Mouse (Mus musculus) forebrain, embryonic 16.5 days (tissue): ENCODE results near the gene Clint1. TPM values are rescaled to one million over a fixed set of nuclear protein-coding genes. Genes with fewer than 3 reads are reported as not detected.

Experiments used
- ATAC-seq: fragments of 200-750 bp; cut with Nextera tagmentation; 2 replicates; pipeline ENCODE4 v1.8.0; 2017; ENCODE audit warnings: mild to moderate bottlenecking, moderate library complexity
- H3K27ac ChIP-seq: fragments of 300-500 bp; sonication (generic); 2 replicates; pipeline ENCODE4 v1.5.1; 2014; ENCODE audit warnings: low read length, control low read depth
- H3K27me3 ChIP-seq: fragments of 300-500 bp; sonication (generic); replicated peaks from 2 replicates; pipeline ENCODE4 v1.6.1; 2014; ENCODE audit warnings: low read length; ENCODE audit not compliant: control insufficient read depth, insufficient read depth
- H3K36me3 ChIP-seq: fragments of 300-500 bp; sonication (generic); 2 replicates; pipeline ENCODE4 v1.6.1; 2014; ENCODE audit not compliant: control insufficient read depth, insufficient read depth
- H3K4me1 ChIP-seq: fragments of 300-500 bp; sonication (generic); replicated peaks from 2 replicates; pipeline ENCODE4 v1.6.1; 2014; ENCODE audit warnings: low read length; ENCODE audit not compliant: control insufficient read depth, insufficient read depth
- H3K4me2 ChIP-seq: fragments of 300-500 bp; sonication (generic); 2 replicates; pipeline ENCODE4 v1.6.1; 2014; ENCODE audit warnings: mild to moderate bottlenecking, low read length, control low read depth
- H3K4me3 ChIP-seq: fragments of 300-500 bp; sonication (generic); replicated peaks from 2 replicates; pipeline ENCODE4 v1.5.1; 2014; ENCODE audit warnings: mild to moderate bottlenecking, low read length, control low read depth
- H3K9ac ChIP-seq: fragments of 300-500 bp; sonication (generic); replicated peaks from 2 replicates; pipeline ENCODE4 v1.6.1; 2014; ENCODE audit warnings: low read depth, low read length, control low read depth
- H3K9me3 ChIP-seq: fragments of 300-500 bp; sonication (generic); 2 replicates; pipeline ENCODE4 v1.6.1; 2016; ENCODE audit warnings: low read length; ENCODE audit not compliant: control insufficient read depth
- WGBS: fragments of 180-500 bp; shearing (Covaris S2); extraction: QIAGEN DNeasy Blood & Tissue Kit; methylation state at CpG from one replicate; pipeline ENCODE4 v1.1.7; 2014; 5-methylcytosine and 5-hydroxymethylcytosine counted together
- polyA plus RNA-seq: library from polyadenylated mRNA; unstranded; fragments of >200 nt; fragmentation: Nextera tagmentation; extraction: Ambion mirVana; gene quantifications from 2 replicates; pipeline ENCODE4 v1.2.1, GENCODE M21; 2015

Clint1 gene
- 45.1 and 56.0 TPM in 2 replicates for polyA plus RNA-seq

GRCm38 (mm10) chr11:45851516-45852123, at the start of gene Clint1:
Clint1 (plus strand) TSS chr11:45852051.
- Histone ChIP-seq H3K9me3 (no peaks in the 10 kb centered on the region), H3K4me1 (peaks cover 18% of the 10 kb centered on the region), H3K27me3 (no peaks in the 10 kb centered on the region), H3K4me2 (peak within 1 kb of the TSS; percentile 89), H3K9ac (peak within 1 kb of the TSS; percentile 93), H3K4me3 (peak within 1 kb of the TSS; percentile 68), H3K27ac (peak within 1 kb of the TSS; percentile 67; the same call in 1 of the 2 replicates), H3K36me3 (0 out of 2 replicates have a peak, but pooled peaks cover 2% of the 10 kb centered on the region)
- WGBS, result under 1% methylated on average over 54 of the region's 57 CpGs
- peak; percentile 99 for ATAC-seq

GRCm38 (mm10) chr11:45804068-45804467, 47.8 kb upstream of the Clint1 start:
- WGBS, result 79% methylated on average over 4 of the region's 4 CpGs
- H3K27ac ChIP-seq, result no peak overlapping the region
- H3K4me3 ChIP-seq, result no peak overlapping the region
- no peaks in the 10 kb centered on the region for H3K36me3 ChIP-seq
- H3K9me3 ChIP-seq, result no peaks in the 10 kb centered on the region
- no peak overlapping the region for H3K4me2 ChIP-seq
- ATAC-seq, result no peak
- peaks cover 5% of the 10 kb centered on the region; the same call in 1 of the 2 replicates for H3K4me1 ChIP-seq
- no peak overlapping the region for H3K9ac ChIP-seq
- H3K27me3 ChIP-seq, result 0 out of 2 replicates have a peak, but pooled peaks cover 4% of the 10 kb centered on the region

GRCm38 (mm10) chr11:45805312-45805772, 46.5 kb upstream of the Clint1 start:
- Histone ChIP-seq H3K4me1 (no peaks in the 10 kb centered on the region), H3K36me3 (no peaks in the 10 kb centered on the region), H3K4me2 (no peak overlapping the region), H3K9ac (no peak overlapping the region), H3K27me3 (no peaks in the 10 kb centered on the region), H3K9me3 (no peaks in the 10 kb centered on the region), H3K4me3 (no peak overlapping the region), H3K27ac (no peak overlapping the region)
- ATAC-seq, result no peak
- 80% methylated on average over 6 of the region's 6 CpGs for WGBS

DNA sequence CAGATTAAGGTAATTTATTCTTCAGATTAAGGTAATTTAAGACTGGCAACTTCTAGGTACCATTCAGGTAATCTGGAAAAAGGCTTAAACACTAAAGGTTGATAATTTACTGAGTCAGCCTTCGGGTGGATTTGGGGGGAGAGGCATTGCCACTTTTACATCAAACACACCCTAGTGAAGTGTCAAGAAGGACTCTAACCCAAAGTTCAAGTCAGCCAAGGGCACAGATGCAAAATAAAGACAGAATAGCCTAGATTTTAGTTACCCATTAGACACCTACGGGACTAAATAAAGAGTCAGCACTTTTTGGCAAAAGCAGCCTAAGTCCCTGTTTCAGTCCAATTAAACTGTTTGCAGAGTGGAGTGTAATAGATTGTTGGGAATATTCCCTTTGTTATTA, 46.0 kb upstream of the Clint1 start:
- no peak overlapping the region for H3K4me2 ChIP-seq
- no peak overlapping the region for H3K9ac ChIP-seq
- no peaks in the 10 kb centered on the region for H3K27me3 ChIP-seq
- no peaks in the 10 kb centered on the region for H3K36me3 ChIP-seq
- H3K27ac ChIP-seq, result no peak overlapping the region
- ATAC-seq, result no peak
- no peaks in the 10 kb centered on the region for H3K4me1 ChIP-seq
- H3K4me3 ChIP-seq, result no peak overlapping the region
- 71% methylated on average over 2 of the region's 2 CpGs for WGBS
- H3K9me3 ChIP-seq, result no peaks in the 10 kb centered on the region

GRCm38 (mm10) chr11:45806264-45806663, 45.6 kb upstream of the Clint1 start:
- 82% methylated on average over 2 of the region's 2 CpGs for WGBS
- no peak overlapping the region for H3K9ac ChIP-seq
- no peaks in the 10 kb centered on the region for H3K4me1 ChIP-seq
- no peak overlapping the region for H3K4me3 ChIP-seq
- H3K9me3 ChIP-seq, result no peaks in the 10 kb centered on the region
- H3K27ac ChIP-seq, result no peak overlapping the region
- no peaks in the 10 kb centered on the region for H3K36me3 ChIP-seq
- no peaks in the 10 kb centered on the region for H3K27me3 ChIP-seq
- no peak overlapping the region for H3K4me2 ChIP-seq
- no peak for ATAC-seq

DNA sequence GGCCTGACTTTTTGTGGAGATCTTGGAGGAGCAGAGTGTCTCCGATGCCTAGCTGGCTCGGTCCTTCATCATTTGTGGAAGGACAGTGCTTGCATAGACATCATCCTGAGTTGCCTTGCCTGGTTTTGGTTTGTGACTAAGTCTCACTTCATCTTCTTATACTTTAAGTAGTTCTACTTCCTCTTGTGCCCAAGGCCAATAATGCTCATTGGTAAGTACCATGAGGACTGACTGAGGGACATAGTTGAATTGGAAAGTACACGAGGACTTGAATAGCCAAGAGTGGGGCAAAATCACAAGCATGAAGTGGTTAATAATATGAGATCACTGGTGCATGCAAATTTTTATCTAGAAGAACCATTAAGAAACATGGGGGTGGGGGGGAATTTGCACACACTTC, 45.0 kb upstream of the Clint1 start:
- 75% methylated on average over 3 of the region's 3 CpGs for WGBS
- Histone ChIP-seq H3K27me3 (no peaks in the 10 kb centered on the region), H3K27ac (no peak overlapping the region), H3K4me1 (no peaks in the 10 kb centered on the region), H3K4me2 (no peak overlapping the region), H3K4me3 (no peak overlapping the region), H3K9me3 (no peaks in the 10 kb centered on the region), H3K9ac (no peak overlapping the region), H3K36me3 (no peaks in the 10 kb centered on the region)
- ATAC-seq, result no peak

- no peak overlapping the region for H3K27ac ChIP-seq
- no peak overlapping the region for H3K4me2 ChIP-seq
- no peaks in the 10 kb centered on the region for H3K36me3 ChIP-seq
- no peaks in the 10 kb centered on the region for H3K9me3 ChIP-seq
- no peak overlapping the region for H3K9ac ChIP-seq
- H3K4me1 ChIP-seq, result no peaks in the 10 kb centered on the region
- H3K4me3 ChIP-seq, result no peak overlapping the region
- no peak for ATAC-seq
- WGBS, result 83% methylated on average over 12 of the region's 12 CpGs
- H3K27me3 ChIP-seq, result no peaks in the 10 kb centered on the region
These were observed 44.0 kb upstream of the Clint1 start for GRCm38 (mm10) chr11:45807820-45808219.

GRCm38 (mm10) chr11:45809424-45809823, 42.4 kb upstream of the Clint1 start:
- Histone ChIP-seq H3K36me3 (no peaks in the 10 kb centered on the region), H3K4me2 (no peak overlapping the region), H3K27ac (no peak overlapping the region), H3K4me1 (no peaks in the 10 kb centered on the region), H3K27me3 (no peaks in the 10 kb centered on the region), H3K9ac (no peak overlapping the region), H3K4me3 (no peak overlapping the region), H3K9me3 (no peaks in the 10 kb centered on the region)
- WGBS, result 35% methylated on average over 5 of the region's 5 CpGs
- ATAC-seq, result no peak

DNA sequence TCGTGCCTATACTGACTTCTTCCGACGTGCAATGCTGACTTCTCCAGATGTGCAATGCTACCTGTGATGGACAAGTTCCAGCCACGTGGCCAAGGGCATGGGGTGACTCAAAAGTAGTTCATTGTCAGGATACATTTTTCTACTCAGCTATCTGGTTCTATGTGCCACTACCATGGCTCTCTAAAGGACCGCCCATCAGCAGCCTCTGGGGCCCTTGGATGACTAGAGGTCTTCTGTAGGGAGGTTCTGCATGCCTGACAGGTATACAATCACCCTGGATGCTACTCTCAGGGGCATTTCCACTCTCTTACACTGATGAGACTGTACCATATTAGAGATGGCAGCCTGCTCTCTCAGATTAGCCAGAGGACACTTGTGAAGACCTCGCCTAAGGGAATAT, 41.8 kb upstream of the Clint1 start:
- WGBS, result 92% methylated on average over 6 of the region's 6 CpGs

More for the DNA sequence above, 41.8 kb upstream of the Clint1 start:
- H3K27ac ChIP-seq, result no peak overlapping the region
- no peaks in the 10 kb centered on the region for H3K36me3 ChIP-seq
- no peak overlapping the region for H3K4me2 ChIP-seq
- H3K9me3 ChIP-seq, result no peaks in the 10 kb centered on the region
- no peak for ATAC-seq
- no peak overlapping the region for H3K4me3 ChIP-seq
- no peak overlapping the region for H3K9ac ChIP-seq
- no peaks in the 10 kb centered on the region for H3K27me3 ChIP-seq
- H3K4me1 ChIP-seq, result no peaks in the 10 kb centered on the region
